Mouse (Mus musculus): Measurements from ENCODE around the gene Tsr3. TPM values are rescaled to one million over a fixed set of nuclear protein-coding genes. Genes with fewer than 3 reads are reported as not detected.
"Not testable (repeated sequence)": the region's sequence is repeated elsewhere in the genome, so short reads cannot be mapped to it uniquely, and the experiment has no call there.

The Tsr3 gene
- polyA plus RNA-seq, 1 experiment, result 40.4 TPM

GRCm38 (mm10) chr17:25227991-25228390 is 12.0 kb upstream of the Tsr3 start:
- Histone ChIP-seq H3K27ac (ENCODE audit: insufficient read depth, low read length) (no peak overlapping the region), H3K4me1 (ENCODE audit: control insufficient read depth, insufficient read depth, low read length) (peaks cover 30% of the 10 kb centered on the region), H3K4me3 (replicated peaks; ENCODE audit: insufficient read depth, low read depth, low read length) (no peak overlapping the region), H3K27me3 (ENCODE audit: control insufficient read depth, insufficient read depth, low read length) (no peaks in the 10 kb centered on the region)
- TF ChIP-seq CTCF (IDR thresholded peaks at IDR 0.05; ENCODE audit: borderline replicate concordance, insufficient read depth, low read depth, low read length) (no peak), POLR2A (IDR thresholded peaks at IDR 0.05; ENCODE audit: borderline replicate concordance, insufficient read depth, low read length) (no peak)
- no peak for DNase-seq
- 88% methylated on average over 5 of the region's 5 CpGs for WGBS

- WGBS, result 25% methylated on average over 15 of the region's 17 CpGs
These were observed 9.8 kb upstream of the Tsr3 start for GRCm38 (mm10) chr17:25230014-25230655.

GRCm38 (mm10) chr17:25230700-25231099 is 9.3 kb upstream of the Tsr3 start:
- Histone ChIP-seq H3K4me3 (replicated peaks; ENCODE audit: insufficient read depth, low read depth, low read length) (no peak overlapping the region), H3K27ac (ENCODE audit: insufficient read depth, low read length) (no peak overlapping the region), H3K27me3 (ENCODE audit: control insufficient read depth, insufficient read depth, low read length) (no peaks in the 10 kb centered on the region), H3K4me1 (ENCODE audit: control insufficient read depth, insufficient read depth, low read length) (peaks cover 24% of the 10 kb centered on the region)
- TF ChIP-seq CTCF (IDR thresholded peaks at IDR 0.05; ENCODE audit: borderline replicate concordance, insufficient read depth, low read depth, low read length) (no peak), POLR2A (IDR thresholded peaks at IDR 0.05; ENCODE audit: borderline replicate concordance, insufficient read depth, low read length) (no peak)
- no peak for DNase-seq
- WGBS, result 29% methylated on average over 3 of the region's 3 CpGs

More at GRCm38 (mm10) chr17:25230014-25230655, 9.8 kb upstream of the Tsr3 start:
- H3K27ac ChIP-seq (ENCODE audit: insufficient read depth, low read length); DNase-seq; H3K4me3 ChIP-seq (replicated peaks; ENCODE audit: insufficient read depth, low read depth, low read length); H3K27me3 ChIP-seq (ENCODE audit: control insufficient read depth, insufficient read depth, low read length): not testable (repeated sequence)
- peaks cover 24% of the 10 kb centered on the region for H3K4me1 ChIP-seq (ENCODE audit: control insufficient read depth, insufficient read depth, low read length)

GRCm38 (mm10) chr17:25231621-25232020 is 8.3 kb upstream of the Tsr3 start:
- WGBS, result 9% methylated on average over 6 of the region's 11 CpGs

GRCm38 (mm10) chr17:25235635-25236034 is 4.3 kb upstream of the Tsr3 start:
- TF ChIP-seq CTCF (IDR thresholded peaks at IDR 0.05; ENCODE audit: borderline replicate concordance, insufficient read depth, low read depth, low read length) (no peak), POLR2A (IDR thresholded peaks at IDR 0.05; ENCODE audit: borderline replicate concordance, insufficient read depth, low read length) (no peak)

More at GRCm38 (mm10) chr17:25231621-25232020, 8.3 kb upstream of the Tsr3 start:
- H3K27me3 ChIP-seq (ENCODE audit: control insufficient read depth, insufficient read depth, low read length); H3K27ac ChIP-seq (ENCODE audit: insufficient read depth, low read length); DNase-seq; H3K4me3 ChIP-seq (replicated peaks; ENCODE audit: insufficient read depth, low read depth, low read length): not testable (repeated sequence)
- H3K4me1 ChIP-seq (ENCODE audit: control insufficient read depth, insufficient read depth, low read length), result peaks cover 24% of the 10 kb centered on the region

GRCm38 (mm10) chr17:25243131-25243780 is 3.3 kb downstream of the Tsr3 start:
- 80% methylated on average over 11 of the region's 11 CpGs for WGBS
- no peak for TF ChIP-seq POLR2A (IDR thresholded peaks at IDR 0.05; ENCODE audit: borderline replicate concordance, insufficient read depth, low read length)
- TF ChIP-seq CTCF (IDR thresholded peaks at IDR 0.05; ENCODE audit: borderline replicate concordance, insufficient read depth, low read depth, low read length), result no peak
- peaks cover 6% of the 10 kb centered on the region; the same call in 1 of the 2 replicates for H3K4me1 ChIP-seq (ENCODE audit: control insufficient read depth, insufficient read depth, low read length)

More at GRCm38 (mm10) chr17:25235635-25236034, 4.3 kb upstream of the Tsr3 start:
- no peak overlapping the region for H3K27ac ChIP-seq (ENCODE audit: insufficient read depth, low read length)
- no peaks in the 10 kb centered on the region for H3K27me3 ChIP-seq (ENCODE audit: control insufficient read depth, insufficient read depth, low read length)
- no peak overlapping the region for H3K4me3 ChIP-seq (replicated peaks; ENCODE audit: insufficient read depth, low read depth, low read length)
- 79% methylated on average over 9 of the region's 9 CpGs for WGBS
- DNase-seq, result no peak
- H3K4me1 ChIP-seq (ENCODE audit: control insufficient read depth, insufficient read depth, low read length), result peaks cover 11% of the 10 kb centered on the region

GRCm38 (mm10) chr17:25244239-25244638 is 4.3 kb downstream of the Tsr3 start:
- no peak overlapping the region for H3K4me3 ChIP-seq (replicated peaks; ENCODE audit: insufficient read depth, low read depth, low read length)
- H3K27me3 ChIP-seq (ENCODE audit: control insufficient read depth, insufficient read depth, low read length), result no peaks in the 10 kb centered on the region
- TF ChIP-seq CTCF (IDR thresholded peaks at IDR 0.05; ENCODE audit: borderline replicate concordance, insufficient read depth, low read depth, low read length), result no peak
- no peak for TF ChIP-seq POLR2A (IDR thresholded peaks at IDR 0.05; ENCODE audit: borderline replicate concordance, insufficient read depth, low read length)
- H3K27ac ChIP-seq (ENCODE audit: insufficient read depth, low read length), result no peak overlapping the region
- no peak for DNase-seq
- 79% methylated on average over 16 of the region's 16 CpGs for WGBS
- peaks cover 6% of the 10 kb centered on the region; the same call in 1 of the 2 replicates for H3K4me1 ChIP-seq (ENCODE audit: control insufficient read depth, insufficient read depth, low read length)

More at GRCm38 (mm10) chr17:25243131-25243780, 3.3 kb downstream of the Tsr3 start:
- Histone ChIP-seq H3K4me3 (replicated peaks; ENCODE audit: insufficient read depth, low read depth, low read length) (no peak overlapping the region), H3K27me3 (ENCODE audit: control insufficient read depth, insufficient read depth, low read length) (no peaks in the 10 kb centered on the region), H3K27ac (ENCODE audit: insufficient read depth, low read length) (no peak overlapping the region)
- DNase-seq, result no peak

GRCm38 (mm10) chr17:25248033-25248750 is 8.2 kb downstream of the Tsr3 start:
- peaks cover 7% of the 10 kb centered on the region for H3K4me1 ChIP-seq (ENCODE audit: control insufficient read depth, insufficient read depth, low read length)
- no peak overlapping the region for H3K27ac ChIP-seq (ENCODE audit: insufficient read depth, low read length)
- DNase-seq, result no peak
- H3K4me3 ChIP-seq (replicated peaks; ENCODE audit: insufficient read depth, low read depth, low read length), result no peak overlapping the region
- 81% methylated on average over 18 of the region's 18 CpGs for WGBS
- no peaks in the 10 kb centered on the region for H3K27me3 ChIP-seq (ENCODE audit: control insufficient read depth, insufficient read depth, low read length)
- TF ChIP-seq POLR2A (IDR thresholded peaks at IDR 0.05; ENCODE audit: borderline replicate concordance, insufficient read depth, low read length) (no peak), CTCF (IDR thresholded peaks at IDR 0.05; ENCODE audit: borderline replicate concordance, insufficient read depth, low read depth, low read length) (no peak)
